Mouse (Mus musculus): ENCODE measurements at regions not wholly inside any gene's neighbourhood (a gene's known extent, or its start where the extent isn't known, plus 50 kb on each side); places are given as distances from the start of the nearest gene placed in this dataset.

DNA sequence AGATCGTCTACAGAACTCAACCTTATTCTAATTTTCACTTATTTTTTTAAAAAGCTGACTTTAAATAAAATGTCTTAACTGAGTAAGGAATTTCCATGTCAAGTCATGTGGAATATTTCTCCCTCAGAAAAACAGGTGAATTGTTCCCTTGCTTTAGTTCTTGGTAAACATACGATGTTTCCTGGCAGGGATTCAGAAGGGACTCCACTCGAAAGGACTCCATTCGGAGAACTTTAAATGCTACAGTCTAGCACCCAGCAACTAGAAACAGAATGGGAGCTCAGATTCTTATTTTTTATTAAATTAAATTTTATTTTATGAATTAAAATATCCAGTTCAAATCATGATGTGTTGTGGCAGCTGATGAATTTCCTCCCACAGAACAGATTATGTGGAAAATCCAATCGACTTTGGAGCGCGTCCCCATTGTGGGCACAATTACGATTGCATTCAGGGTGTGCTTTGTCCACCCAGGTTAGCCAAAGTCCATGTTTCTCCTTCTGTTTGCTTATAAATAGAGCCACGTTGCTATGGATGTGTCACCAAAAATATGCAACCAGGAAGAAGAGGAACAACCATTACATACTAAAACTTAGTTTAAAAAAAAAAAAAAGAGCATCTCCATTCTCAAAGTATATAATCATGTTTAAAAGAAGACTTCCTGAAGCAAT is 230.5 kb upstream of the Fat1 start:
- Histone ChIP-seq H3K36me3 (ENCODE audit: poor library complexity, severe bottlenecking) (no peaks in the 10 kb centered on the region), H3K4me1 (no peaks in the 10 kb centered on the region), H3K4me2 (no peak overlapping the region), H3K9me3 (replicated peaks) (no peaks in the 10 kb centered on the region), H3K4me3 (no peak overlapping the region), H3K9ac (no peak overlapping the region), H3K27ac (no peak overlapping the region), H3K27me3 (no peaks in the 10 kb centered on the region)
- ATAC-seq, result no peak
- 83% methylated on average over 9 of the region's 9 CpGs for WGBS

DNA sequence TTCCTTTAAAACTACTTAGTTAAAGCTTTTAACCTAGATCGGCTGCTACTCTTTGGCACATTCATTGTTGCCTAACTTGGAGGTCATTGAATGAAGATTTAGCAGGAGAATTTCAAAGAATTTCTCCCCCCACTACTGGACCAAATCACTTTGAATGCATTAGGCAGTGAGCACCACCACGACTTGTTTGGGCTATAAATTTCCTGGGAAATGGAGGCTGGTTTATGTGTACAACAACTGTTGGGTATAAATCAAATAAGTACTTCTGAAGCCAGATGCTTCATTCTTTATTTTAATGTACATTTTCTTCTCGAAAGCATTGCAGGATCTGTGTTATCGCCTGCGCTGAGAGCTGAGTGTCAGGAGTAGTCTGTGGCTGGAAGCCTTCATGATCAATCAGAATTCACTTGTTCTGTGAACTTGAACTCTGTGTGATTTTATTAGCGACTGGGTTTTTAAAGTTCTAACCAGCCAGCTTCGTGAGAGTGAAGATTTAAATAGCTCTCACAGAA is 226.5 kb upstream of the Fat1 start:
- H3K36me3 ChIP-seq (ENCODE audit: poor library complexity, severe bottlenecking), result no peaks in the 10 kb centered on the region
- H3K4me1 ChIP-seq, result no peaks in the 10 kb centered on the region
- WGBS, result 78% methylated on average over 7 of the region's 7 CpGs
- ATAC-seq, result no peak
- H3K27ac ChIP-seq, result no peak overlapping the region
- H3K4me2 ChIP-seq, result no peak overlapping the region
- no peaks in the 10 kb centered on the region for H3K9me3 ChIP-seq (replicated peaks)
- no peak overlapping the region for H3K9ac ChIP-seq
- H3K27me3 ChIP-seq, result no peaks in the 10 kb centered on the region
- H3K4me3 ChIP-seq, result no peak overlapping the region

DNA sequence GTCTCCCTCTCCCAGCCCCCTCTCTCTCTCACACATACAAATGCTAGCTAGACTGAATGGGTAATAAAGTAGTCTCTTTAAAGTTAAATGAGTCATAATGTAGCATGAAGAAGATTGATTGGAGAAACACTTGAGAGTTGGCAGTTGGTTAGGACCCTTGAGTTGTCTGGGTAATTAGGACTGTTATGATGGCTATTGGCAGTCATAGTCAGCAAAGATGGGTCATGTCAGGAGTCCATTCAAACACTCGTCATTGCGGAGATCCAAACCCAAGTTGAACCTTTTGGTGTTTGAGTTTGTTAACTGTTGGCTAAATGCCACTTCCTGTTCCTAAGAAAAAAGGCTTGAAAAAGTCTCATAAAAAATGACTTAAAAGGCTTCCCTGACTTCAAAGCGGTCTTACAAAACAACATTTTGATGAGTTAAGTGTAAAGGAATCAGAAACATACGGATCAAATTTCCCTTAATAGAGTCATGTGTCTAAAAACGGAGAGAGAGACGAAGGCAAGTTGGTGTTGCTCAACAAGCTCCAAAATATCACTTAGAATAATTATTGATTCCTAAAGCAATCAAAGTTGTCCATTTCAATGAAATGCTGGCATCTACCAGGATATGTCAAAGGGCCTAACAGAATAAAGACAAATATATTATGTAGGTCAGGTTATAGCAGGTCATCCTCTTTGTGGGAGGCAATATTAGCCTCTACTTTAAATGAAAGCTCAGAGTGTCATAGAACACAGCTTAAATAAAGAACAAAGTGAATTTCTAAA is 225.9 kb upstream of the Fat1 start:
- no peaks in the 10 kb centered on the region for H3K9me3 ChIP-seq (replicated peaks)
- H3K27me3 ChIP-seq, result no peaks in the 10 kb centered on the region
- ATAC-seq, result no peak
- H3K4me2 ChIP-seq, result no peak overlapping the region
- no peak overlapping the region for H3K27ac ChIP-seq
- H3K36me3 ChIP-seq (ENCODE audit: poor library complexity, severe bottlenecking), result no peaks in the 10 kb centered on the region
- no peak overlapping the region for H3K9ac ChIP-seq
- no peak overlapping the region for H3K4me3 ChIP-seq
- H3K4me1 ChIP-seq, result no peaks in the 10 kb centered on the region
- 73% methylated on average over 6 of the region's 6 CpGs for WGBS

DNA sequence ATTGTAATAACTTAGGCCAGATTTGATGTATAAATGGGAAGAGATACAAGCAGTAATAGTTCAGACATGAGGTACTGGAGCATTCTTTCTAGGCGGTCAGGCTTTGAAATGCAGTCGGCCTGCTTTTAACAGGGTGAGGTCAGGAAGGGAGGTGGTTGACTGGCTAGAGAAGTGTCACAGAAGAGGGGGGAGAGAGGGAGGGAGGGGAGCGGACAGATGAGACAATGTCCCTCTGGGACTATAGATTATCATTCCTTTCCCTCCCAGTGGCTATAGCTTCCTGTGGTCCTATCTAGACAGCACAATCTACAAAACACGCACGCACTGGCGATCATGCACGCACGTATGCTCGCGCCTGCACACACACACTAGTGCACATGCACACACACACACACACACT is 200.7 kb upstream of the Fat1 start:
- Histone ChIP-seq H3K36me3 (ENCODE audit: poor library complexity, severe bottlenecking) (no peaks in the 10 kb centered on the region), H3K9ac (no peak overlapping the region), H3K4me2 (no peak overlapping the region), H3K4me1 (no peaks in the 10 kb centered on the region), H3K4me3 (no peak overlapping the region), H3K9me3 (replicated peaks) (no peaks in the 10 kb centered on the region), H3K27ac (no peak overlapping the region), H3K27me3 (no peaks in the 10 kb centered on the region)
- ATAC-seq, result no peak
- 97% methylated on average over 10 of the region's 10 CpGs for WGBS

DNA sequence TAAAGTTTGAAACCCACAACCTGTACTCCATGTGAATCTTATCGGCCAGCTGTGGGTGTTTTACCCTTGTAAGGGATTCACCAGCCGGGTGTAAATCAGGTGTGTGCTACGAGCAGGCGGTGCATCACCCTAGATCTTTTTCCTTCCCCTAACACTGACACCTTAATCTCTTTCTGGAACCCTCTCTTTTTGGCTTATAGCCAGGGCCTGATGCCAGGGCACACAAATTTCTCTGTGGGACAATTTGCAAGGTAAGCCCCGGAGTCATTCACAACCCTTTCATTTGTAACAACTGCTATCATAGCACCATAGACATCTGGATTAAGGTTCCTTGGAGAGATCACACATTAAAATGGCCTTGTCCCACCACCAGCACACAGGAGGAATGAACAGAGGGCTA is 199.4 kb upstream of the Fat1 start:
- no peaks in the 10 kb centered on the region for H3K27me3 ChIP-seq
- H3K9me3 ChIP-seq (replicated peaks), result no peaks in the 10 kb centered on the region
- H3K4me2 ChIP-seq, result no peak overlapping the region
- H3K9ac ChIP-seq, result no peak overlapping the region
- ATAC-seq, result no peak
- no peaks in the 10 kb centered on the region for H3K4me1 ChIP-seq
- no peak overlapping the region for H3K4me3 ChIP-seq
- no peaks in the 10 kb centered on the region for H3K36me3 ChIP-seq (ENCODE audit: poor library complexity, severe bottlenecking)
- 83% methylated on average over 5 of the region's 5 CpGs for WGBS
- no peak overlapping the region for H3K27ac ChIP-seq

DNA sequence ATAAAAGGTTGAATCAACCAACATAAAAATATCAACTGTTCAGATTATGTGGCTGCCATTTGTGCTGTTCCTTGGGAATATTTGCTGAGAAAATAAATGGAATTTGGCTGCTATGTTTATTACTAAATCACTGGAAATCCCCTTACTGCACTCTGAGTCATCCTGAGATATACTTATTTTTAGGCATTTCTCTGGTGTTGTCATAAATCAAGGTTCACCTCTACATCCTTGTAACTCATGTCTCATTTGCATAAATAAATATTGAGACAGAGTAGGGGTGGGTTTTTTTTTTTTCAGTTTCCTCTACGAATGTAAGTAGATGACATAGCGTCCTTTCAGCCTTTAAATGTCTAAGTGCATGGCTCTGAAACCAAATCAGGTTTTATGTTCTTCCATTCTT is 191.9 kb upstream of the Fat1 start:
- no peaks in the 10 kb centered on the region; the same call in 1 of the 2 replicates for H3K4me1 ChIP-seq
- no peaks in the 10 kb centered on the region for H3K9me3 ChIP-seq (replicated peaks)
- no peak overlapping the region for H3K4me3 ChIP-seq
- no peaks in the 10 kb centered on the region for H3K27me3 ChIP-seq
- no peak overlapping the region for H3K27ac ChIP-seq
- ATAC-seq, result no peak
- no peak overlapping the region for H3K9ac ChIP-seq
- WGBS, result 84% methylated on average over 2 of the region's 2 CpGs
- H3K36me3 ChIP-seq (ENCODE audit: poor library complexity, severe bottlenecking), result no peaks in the 10 kb centered on the region
- no peak overlapping the region for H3K4me2 ChIP-seq

DNA sequence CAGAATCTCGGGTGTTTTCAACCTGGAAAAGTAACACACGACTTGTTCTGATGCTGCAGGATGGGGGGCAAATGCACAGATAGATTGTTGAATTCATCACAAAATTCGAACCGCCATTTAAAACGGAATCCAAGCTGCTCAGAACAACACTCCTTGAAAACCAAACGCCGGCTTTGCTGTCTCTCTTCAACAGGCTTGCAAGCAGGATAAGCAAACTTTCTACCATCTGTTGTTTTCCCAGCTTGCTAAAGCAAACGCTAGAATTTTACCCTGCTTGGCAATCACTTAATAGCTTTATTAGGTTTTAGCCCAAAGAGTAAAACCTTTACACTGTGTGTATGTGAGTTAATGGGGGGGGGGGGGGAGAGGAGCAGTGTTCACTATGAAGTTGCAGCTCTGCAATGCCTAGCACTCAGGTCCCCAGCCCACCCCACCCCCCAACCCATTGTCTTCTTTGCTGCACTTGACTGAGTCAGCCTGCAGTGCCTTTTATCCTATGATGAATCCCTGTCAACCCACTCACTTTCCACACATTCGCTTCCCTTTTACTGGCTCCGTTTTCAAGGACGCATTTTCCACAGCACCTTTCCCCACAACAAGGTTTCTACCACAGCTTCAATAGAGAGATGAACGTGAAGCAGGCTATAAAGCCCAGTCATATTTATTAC is 190.1 kb upstream of the Fat1 start:
- no peaks in the 10 kb centered on the region for H3K9me3 ChIP-seq (replicated peaks)
- no peaks in the 10 kb centered on the region; the same call in 1 of the 2 replicates for H3K4me1 ChIP-seq
- no peaks in the 10 kb centered on the region for H3K36me3 ChIP-seq (ENCODE audit: poor library complexity, severe bottlenecking)
- H3K27me3 ChIP-seq, result no peaks in the 10 kb centered on the region
- 59% methylated on average over 12 of the region's 12 CpGs for WGBS
- peak; percentile 59; the same call in 1 of the 2 replicates for ATAC-seq
- H3K4me2 ChIP-seq, result no peak overlapping the region
- no peak overlapping the region for H3K27ac ChIP-seq
- no peak overlapping the region for H3K9ac ChIP-seq
- H3K4me3 ChIP-seq, result no peak overlapping the region

DNA sequence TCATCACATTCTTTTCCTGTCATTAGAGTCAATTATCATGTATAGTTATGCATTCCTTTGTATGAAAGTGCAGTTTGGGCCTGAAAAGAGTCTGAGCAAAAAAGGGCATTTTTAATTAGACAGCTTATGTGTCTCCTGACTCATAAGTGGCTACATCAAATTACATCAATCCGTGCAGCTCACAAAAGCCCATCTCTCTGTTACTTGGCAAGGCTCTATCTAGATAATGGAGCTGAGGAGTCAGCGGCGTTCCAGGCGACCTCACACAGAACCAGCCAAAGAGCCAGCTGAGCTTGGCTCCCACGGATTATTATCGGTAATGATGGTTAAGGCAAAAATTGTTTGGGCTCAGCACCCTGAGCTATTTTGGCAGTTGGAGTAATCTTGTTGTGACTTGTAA is 176.5 kb upstream of the Fat1 start:
- no peak overlapping the region for H3K27ac ChIP-seq
- H3K4me3 ChIP-seq, result no peak overlapping the region
- no peak overlapping the region for H3K9ac ChIP-seq
- no peaks in the 10 kb centered on the region for H3K9me3 ChIP-seq (replicated peaks)
- H3K4me1 ChIP-seq, result no peaks in the 10 kb centered on the region
- WGBS, result 36% methylated on average over 6 of the region's 6 CpGs
- ATAC-seq, result peak; percentile 65
- H3K27me3 ChIP-seq, result no peaks in the 10 kb centered on the region; the same call in 1 of the 2 replicates
- no peak overlapping the region for H3K4me2 ChIP-seq
- H3K36me3 ChIP-seq (ENCODE audit: poor library complexity, severe bottlenecking), result no peaks in the 10 kb centered on the region

DNA sequence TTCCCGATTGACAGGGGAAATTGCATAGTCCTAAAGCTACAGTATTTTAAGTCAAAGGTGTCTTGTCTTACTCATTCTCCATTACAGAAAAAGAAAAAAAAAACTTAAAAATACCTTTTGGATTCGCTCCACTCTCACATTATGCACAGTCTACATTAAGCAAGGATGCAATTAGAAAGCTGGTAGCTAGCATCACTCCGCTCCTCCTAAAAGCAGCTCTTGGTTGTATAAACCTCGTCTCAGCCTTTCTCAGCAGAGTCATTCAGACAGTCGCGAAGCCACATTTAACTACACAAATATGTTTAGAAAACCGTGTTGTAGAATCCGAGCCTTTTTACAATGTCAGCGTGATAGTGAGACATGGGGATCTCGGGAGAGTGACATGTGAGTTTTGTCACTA is 172.5 kb upstream of the Fat1 start:
- H3K4me1 ChIP-seq, result no peaks in the 10 kb centered on the region
- no peak overlapping the region for H3K9ac ChIP-seq
- ATAC-seq, result no peak
- no peaks in the 10 kb centered on the region for H3K9me3 ChIP-seq (replicated peaks)
- no peak overlapping the region for H3K4me2 ChIP-seq
- H3K27me3 ChIP-seq, result no peaks in the 10 kb centered on the region
- H3K36me3 ChIP-seq (ENCODE audit: poor library complexity, severe bottlenecking), result no peaks in the 10 kb centered on the region
- WGBS, result 89% methylated on average over 10 of the region's 10 CpGs
- H3K27ac ChIP-seq, result no peak overlapping the region
- no peak overlapping the region for H3K4me3 ChIP-seq

DNA sequence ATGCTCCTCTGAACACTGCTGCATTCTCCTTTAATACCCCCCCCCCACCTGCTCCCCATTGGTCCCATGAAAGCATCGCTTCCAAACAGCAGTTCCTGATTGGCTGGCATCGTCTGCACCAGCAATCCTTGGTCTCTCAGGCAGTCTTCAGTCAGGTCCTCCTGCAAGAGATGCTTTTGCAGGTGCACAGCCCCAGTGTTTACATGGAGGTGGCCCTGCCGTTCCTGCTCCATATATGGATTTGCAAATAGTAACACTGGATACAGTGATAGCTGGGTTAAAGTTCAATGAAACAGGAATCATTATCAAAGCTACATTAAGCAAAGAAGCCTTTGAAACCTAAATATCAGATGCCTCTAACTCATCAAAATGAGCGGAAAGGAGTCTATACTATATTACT is 170.1 kb upstream of the Fat1 start:
- H3K9ac ChIP-seq, result no peak overlapping the region
- H3K27me3 ChIP-seq, result no peaks in the 10 kb centered on the region
- H3K9me3 ChIP-seq (replicated peaks), result no peaks in the 10 kb centered on the region
- no peaks in the 10 kb centered on the region for H3K4me1 ChIP-seq
- no peak for ATAC-seq
- no peak overlapping the region for H3K27ac ChIP-seq
- H3K36me3 ChIP-seq (ENCODE audit: poor library complexity, severe bottlenecking), result no peaks in the 10 kb centered on the region
- WGBS, result 86% methylated on average over 4 of the region's 4 CpGs
- no peak overlapping the region for H3K4me2 ChIP-seq
- H3K4me3 ChIP-seq, result no peak overlapping the region

DNA sequence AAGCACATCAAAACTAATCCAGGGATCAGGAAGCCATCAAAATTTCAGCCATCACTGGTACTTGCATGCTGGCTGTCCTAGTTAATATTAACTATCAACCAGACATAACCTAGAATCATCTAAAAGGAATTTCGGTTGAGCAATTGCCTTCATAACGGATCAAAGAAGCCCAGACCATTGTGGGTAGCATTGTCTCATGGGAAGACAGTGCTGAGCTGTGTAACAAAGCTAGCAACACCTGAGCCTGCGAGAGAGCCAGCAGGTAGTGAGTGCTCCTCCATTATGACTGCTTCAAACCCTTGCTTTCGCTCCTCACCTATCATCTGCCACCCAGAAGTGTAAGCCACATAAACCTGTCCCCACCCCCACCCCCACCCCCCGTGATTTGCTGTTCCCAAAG is 169.6 kb upstream of the Fat1 start:
- 76% methylated on average over 5 of the region's 5 CpGs for WGBS
- Histone ChIP-seq H3K9ac (no peak overlapping the region), H3K4me3 (no peak overlapping the region), H3K36me3 (ENCODE audit: poor library complexity, severe bottlenecking) (no peaks in the 10 kb centered on the region), H3K4me2 (no peak overlapping the region), H3K4me1 (no peaks in the 10 kb centered on the region), H3K9me3 (replicated peaks) (no peaks in the 10 kb centered on the region), H3K27me3 (no peaks in the 10 kb centered on the region), H3K27ac (no peak overlapping the region)
- no peak for ATAC-seq

DNA sequence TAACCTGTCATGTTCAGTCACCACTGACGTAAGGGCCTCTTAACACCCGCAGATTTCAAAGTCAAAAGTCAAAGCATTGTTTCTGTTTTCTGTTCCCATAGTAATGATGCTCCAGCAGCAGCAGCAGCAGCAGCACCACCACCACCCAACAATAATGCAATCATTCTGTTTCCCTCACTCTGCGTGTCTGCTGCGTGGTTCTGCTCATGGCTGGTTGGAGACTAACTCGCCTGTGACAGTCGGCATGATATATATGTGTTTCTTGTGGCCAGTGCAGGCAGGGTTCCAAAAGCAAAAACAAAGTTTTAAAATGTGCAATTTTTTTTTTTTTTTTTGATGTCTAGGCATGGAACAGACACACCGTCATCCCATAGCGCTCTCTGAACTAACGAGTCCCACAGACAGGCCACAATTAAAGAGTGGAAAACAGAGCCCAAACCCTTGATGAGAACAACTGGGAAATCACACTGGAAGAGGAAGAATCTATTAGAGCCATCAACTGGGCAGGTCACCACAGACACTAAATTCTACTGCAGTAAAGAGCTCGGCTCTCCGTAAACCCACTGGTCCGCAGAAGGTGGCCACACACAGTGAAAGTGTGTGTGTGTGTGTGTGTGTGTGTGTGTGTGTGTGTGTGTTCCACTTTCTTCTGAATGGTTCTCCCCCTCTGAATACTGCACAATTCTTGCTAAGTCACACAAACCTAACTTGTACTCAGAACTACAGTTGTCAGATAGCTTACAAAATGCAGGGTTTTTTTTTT is 169.0 kb upstream of the Fat1 start:
- Histone ChIP-seq H3K9ac (no peak overlapping the region), H3K4me3 (no peak overlapping the region), H3K9me3 (replicated peaks) (no peaks in the 10 kb centered on the region), H3K36me3 (ENCODE audit: poor library complexity, severe bottlenecking) (no peaks in the 10 kb centered on the region), H3K27me3 (no peaks in the 10 kb centered on the region), H3K27ac (no peak overlapping the region), H3K4me2 (no peak overlapping the region), H3K4me1 (no peaks in the 10 kb centered on the region)
- WGBS, result 71% methylated on average over 12 of the region's 12 CpGs
- ATAC-seq, result no peak
